Mouse (Mus musculus) heart, adult 11 months (tissue): ENCODE measurements around the gene Trub1.

Experiments used
- DNase-seq: peaks from one replicate; pipeline ENCODE4 v3.0.0; 2022

Trub1 gene

GRCm38 (mm10) chr19:57498884-57499410 lies 46.2 kb downstream of the Trub1 start:
- DNase-seq, result no peak

- no peak for DNase-seq
Observed at GRCm38 (mm10) chr19:57500254-57500653, 47.5 kb downstream of the Trub1 start.

- no peak for DNase-seq
Observed at GRCm38 (mm10) chr19:57503144-57503543, 50.4 kb downstream of the Trub1 start.

- DNase-seq, result no peak
Observed at GRCm38 (mm10) chr19:57505048-57505932, 52.6 kb downstream of the Trub1 start.

- no peak for DNase-seq
Observed at GRCm38 (mm10) chr19:57506591-57506990, 53.9 kb downstream of the Trub1 start.

- DNase-seq, result no peak
Observed at GRCm38 (mm10) chr19:57508261-57508788, 55.6 kb downstream of the Trub1 start.

GRCm38 (mm10) chr19:57509758-57510319 lies 57.1 kb downstream of the Trub1 start:
- peak; percentile 93 for DNase-seq

GRCm38 (mm10) chr19:57510836-57511235 lies 58.1 kb downstream of the Trub1 start:
- no peak for DNase-seq

- no peak for DNase-seq
Observed at GRCm38 (mm10) chr19:57513123-57513522, 60.4 kb downstream of the Trub1 start.

GRCm38 (mm10) chr19:57521721-57522120 lies 69.0 kb downstream of the Trub1 start:
- DNase-seq, result peak; percentile 92

- no peak for DNase-seq
Observed at GRCm38 (mm10) chr19:57523363-57523762, 70.7 kb downstream of the Trub1 start.

GRCm38 (mm10) chr19:57525693-57526092 lies 73.0 kb downstream of the Trub1 start:
- DNase-seq, result no peak

GRCm38 (mm10) chr19:57530212-57530611 lies 77.5 kb downstream of the Trub1 start:
- DNase-seq, result no peak

- DNase-seq, result no peak
Observed at GRCm38 (mm10) chr19:57534262-57534661, 81.5 kb downstream of the Trub1 start.

GRCm38 (mm10) chr19:57536512-57536911 lies 83.8 kb downstream of the Trub1 start:
- no peak for DNase-seq

- DNase-seq, result no peak
Observed at GRCm38 (mm10) chr19:57537510-57538182, 84.9 kb downstream of the Trub1 start.

GRCm38 (mm10) chr19:57540118-57540517 lies 87.4 kb downstream of the Trub1 start:
- no peak for DNase-seq
